Mouse (Mus musculus) cerebellum, adult 2 months (tissue): ENCODE results near the gene S100b. TPM values are rescaled to one million over a fixed set of nuclear protein-coding genes. Genes with fewer than 3 reads are reported as not detected.

Source experiments
- DNase-seq, 2 experiments: peaks; one replicate each; pipeline ENCODE4 v3.0.0; 2021
- H3K27ac ChIP-seq: fragments of 200-500 bp; 2 replicates; pipeline ENCODE4 v1.5.1; 2012; ENCODE audit warnings: low read length, control low read depth, inconsistent platforms; ENCODE audit not compliant: insufficient read depth
- H3K27me3 ChIP-seq: fragments of 200-500 bp; 2 replicates; pipeline ENCODE4 v1.6.1; 2012; ENCODE audit warnings: inconsistent platforms, mild to moderate bottlenecking, low read length, moderate library complexity; ENCODE audit not compliant: control insufficient read depth, insufficient read depth
- H3K4me1 ChIP-seq: fragments of 200-500 bp; 2 replicates; pipeline ENCODE4 v1.6.1; 2011; ENCODE audit warnings: low read length; ENCODE audit not compliant: control insufficient read depth, insufficient read depth
- H3K4me3 ChIP-seq: fragments of 200-500 bp; replicated peaks from 2 replicates; pipeline ENCODE3; 2011; ENCODE audit warnings: mild to moderate bottlenecking, low read depth, low read length, control low read depth; ENCODE audit not compliant: insufficient read depth
- CTCF ChIP-seq: fragments of 200-500 bp; IDR thresholded peaks from 2 replicates; pipeline ENCODE4 v1.5.1; 2011; ENCODE audit warnings: low read depth, mild to moderate bottlenecking, control low read depth, low read length, moderate library complexity, borderline replicate concordance; ENCODE audit not compliant: insufficient read depth
- POLR2A ChIP-seq: fragments of 200-500 bp; IDR thresholded peaks from 2 replicates; pipeline ENCODE4 v1.6.1; 2011; ENCODE audit warnings: low read length, control low read depth, borderline replicate concordance; ENCODE audit not compliant: insufficient read depth
- WGBS: fragments of 180-500 bp; shearing (Covaris S2); methylation state at CpG from one replicate; pipeline ENCODE4 v1.1.7; 2018; 5-methylcytosine and 5-hydroxymethylcytosine counted together
- polyA plus RNA-seq: library from polyadenylated mRNA; depleted of rRNA; stranded (reverse); fragments of >200 nt; gene quantifications from 2 replicates; pipeline ENCODE4 v1.2.3, GENCODE M21; 2012

S100b gene
- polyA plus RNA-seq, 1 experiment, result 790 TPM

GRCm38 (mm10) chr10:76250870-76251269 lies 2.8 kb upstream of the S100b start:
- Histone ChIP-seq H3K27ac (no peak overlapping the region), H3K4me3 (no peak overlapping the region), H3K27me3 (no peaks in the 10 kb centered on the region), H3K4me1 (0 out of 2 replicates have a peak, but pooled peaks cover 4% of the 10 kb centered on the region)
- TF ChIP-seq CTCF (no peak), POLR2A (no peak)
- DNase-seq, result no peak
- WGBS, result 48% methylated on average over 7 of the region's 7 CpGs

GRCm38 (mm10) chr10:76253079-76253478 lies 574 bp upstream of the S100b start:
- H3K4me1 ChIP-seq, result 0 out of 2 replicates have a peak, but pooled peaks cover 4% of the 10 kb centered on the region
- no peaks in the 10 kb centered on the region for H3K27me3 ChIP-seq
- TF ChIP-seq CTCF, result no peak
- TF ChIP-seq POLR2A, result no peak
- H3K4me3 ChIP-seq, result no peak overlapping the region
- H3K27ac ChIP-seq, result no peak overlapping the region
- WGBS, result 97% methylated on average over 1 of the region's 1 CpGs
- DNase-seq, result no peak

DNA sequence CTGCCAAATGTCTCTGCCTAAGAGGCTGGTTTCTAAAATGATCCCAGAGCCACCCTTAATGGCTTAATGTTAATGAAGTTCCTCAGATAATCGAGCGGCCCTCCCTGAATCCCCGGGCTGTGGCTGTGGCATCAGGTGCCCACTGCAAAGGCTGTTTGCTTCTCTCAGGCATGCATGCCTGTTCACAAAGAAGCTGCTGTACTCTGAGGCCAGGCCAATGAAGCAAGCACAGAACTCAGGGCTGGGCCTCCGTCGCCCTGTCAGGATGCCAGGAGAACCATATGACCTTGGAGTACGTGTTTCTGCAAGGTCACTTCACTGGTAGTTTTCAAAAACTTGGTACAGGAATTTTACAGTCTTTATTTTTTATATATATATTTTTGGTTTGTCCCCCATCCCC lies 2.0 kb downstream of the S100b start:
- no peaks in the 10 kb centered on the region for H3K27me3 ChIP-seq
- H3K4me1 ChIP-seq, result no peaks in the 10 kb centered on the region
- no peak overlapping the region for H3K4me3 ChIP-seq
- TF ChIP-seq POLR2A (no peak), CTCF (no peak)
- WGBS, result 33% methylated on average over 6 of the region's 6 CpGs
- no peak for DNase-seq
- no peak overlapping the region for H3K27ac ChIP-seq

GRCm38 (mm10) chr10:76257231-76257630 lies 3.6 kb downstream of the S100b start:
- H3K4me3 ChIP-seq, result no peak overlapping the region
- no peaks in the 10 kb centered on the region; the same call in 1 of the 2 replicates for H3K4me1 ChIP-seq
- TF ChIP-seq CTCF (no peak), POLR2A (no peak)
- DNase-seq, result no peak
- H3K27ac ChIP-seq, result no peak overlapping the region
- WGBS, result 93% methylated on average over 7 of the region's 7 CpGs
- H3K27me3 ChIP-seq, result no peaks in the 10 kb centered on the region

GRCm38 (mm10) chr10:76257719-76258390 lies 4.2 kb downstream of the S100b start:
- 65% methylated on average over 12 of the region's 12 CpGs for WGBS
- no peak for TF ChIP-seq POLR2A
- no peak for TF ChIP-seq CTCF
- no peaks in the 10 kb centered on the region; the same call in 1 of the 2 replicates for H3K4me1 ChIP-seq
- no peak overlapping the region for H3K27ac ChIP-seq
- no peak overlapping the region for H3K4me3 ChIP-seq
- H3K27me3 ChIP-seq, result no peaks in the 10 kb centered on the region
- peak in 1 of 2 experiments; percentile 29 for DNase-seq

- Histone ChIP-seq H3K4me1 (no peaks in the 10 kb centered on the region; the same call in 1 of the 2 replicates), H3K27me3 (no peaks in the 10 kb centered on the region), H3K4me3 (no peak overlapping the region), H3K27ac (no peak overlapping the region)
- WGBS, result 70% methylated on average over 18 of the region's 18 CpGs
- TF ChIP-seq CTCF (no peak), POLR2A (no peak)
- no peak for DNase-seq
These were observed 6.0 kb downstream of the S100b start for GRCm38 (mm10) chr10:76259566-76260232.

DNA sequence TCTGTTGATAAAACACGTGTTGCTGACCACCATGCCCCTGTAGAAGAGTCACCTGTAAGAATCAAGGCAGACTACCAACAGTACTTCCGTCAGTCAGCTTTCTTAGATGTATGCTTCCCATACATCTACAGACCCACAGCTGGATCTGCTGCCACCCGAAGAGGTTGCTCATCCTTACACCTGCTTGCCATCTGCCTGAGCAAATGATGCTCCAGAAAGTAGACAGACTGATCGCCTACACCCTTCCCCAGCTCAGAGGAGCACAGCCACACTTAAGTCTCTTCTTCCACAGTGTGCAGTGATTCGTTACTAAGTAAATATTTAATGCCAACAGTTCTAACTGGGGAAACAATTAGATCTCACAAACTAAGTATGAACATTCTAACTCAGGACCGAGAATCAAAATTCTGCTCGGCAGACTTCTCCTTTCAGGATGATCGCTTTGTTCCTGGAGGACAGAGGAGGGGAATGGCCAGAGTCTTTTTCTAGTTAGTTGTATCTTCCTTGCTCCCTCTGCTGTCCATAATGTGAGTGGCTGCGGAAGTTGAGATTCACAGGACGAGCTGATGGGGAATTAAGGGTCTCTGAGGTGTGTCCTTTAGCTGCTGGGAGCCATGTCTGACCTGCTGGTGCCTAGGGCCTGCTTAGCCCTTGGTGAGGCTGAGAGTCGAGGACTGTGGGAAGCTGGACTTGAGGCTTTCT lies 6.9 kb downstream of the S100b start:
- 50% methylated on average over 11 of the region's 11 CpGs for WGBS
- DNase-seq, result no peak
- TF ChIP-seq CTCF (no peak), POLR2A (no peak)
- no peaks in the 10 kb centered on the region; the same call in 1 of the 2 replicates for H3K4me1 ChIP-seq
- no peak overlapping the region for H3K4me3 ChIP-seq
- H3K27me3 ChIP-seq, result no peaks in the 10 kb centered on the region
- H3K27ac ChIP-seq, result no peak overlapping the region
